Mouse (Mus musculus): ENCODE measurements around the gene Mylip.

DNA sequence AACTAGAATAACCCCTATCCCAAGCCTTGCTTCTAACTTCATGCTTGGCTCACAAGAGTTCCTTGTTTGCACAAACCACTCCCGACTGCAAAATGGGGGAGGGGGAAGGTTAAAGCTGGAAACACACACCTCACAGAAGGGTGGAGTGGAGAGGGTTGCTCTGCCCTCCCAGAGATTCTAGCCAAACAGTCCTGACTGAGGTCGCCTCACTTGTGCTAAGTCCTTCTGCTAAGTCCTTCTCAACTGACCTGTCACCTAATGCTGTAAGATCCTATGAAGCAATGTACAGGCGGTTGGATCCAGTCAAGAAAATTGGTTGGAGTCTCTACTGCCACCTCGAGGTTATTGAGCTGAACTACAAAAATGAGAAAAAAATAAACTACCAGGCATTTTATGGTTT, 52.9 kb downstream of the Mylip start:
- TF ChIP-seq CTCF (conservative IDR thresholded peaks at IDR 0.05; ENCODE audit: low read length) (peak; percentile 56), POU5F1 (IDR thresholded peaks at IDR 0.05; ENCODE audit: borderline replicate concordance, low read length) (no peak)

Measured in E14TG2a.4 (cell line).